Mouse (Mus musculus): ENCODE measurements around the gene Evx2. TPM values are rescaled to one million over a fixed set of nuclear protein-coding genes. Genes with fewer than 3 reads are reported as not detected.

Gene Evx2
- total and polyA plus RNA-seq, 2 experiments from 2014 or later, result 0.55 to 4.3 TPM

GRCm38 (mm10) chr2:74681594-74682531 lies 22.5 kb upstream of the Evx2 start:
- Histone ChIP-seq H3K9ac (replicated peaks; ENCODE audit: low read length) (no peak overlapping the region), H3K4me1 (ENCODE audit: insufficient read depth, low read length) (no peaks in the 10 kb centered on the region), H3K4me3 (ENCODE audit: low read length) (peak overlapping the region; percentile 14; the same call in 1 of the 2 replicates), H3K9me3 (ENCODE audit: low read length) (no peaks in the 10 kb centered on the region), H3K4me2 (ENCODE audit: low read depth, low read length) (no peak overlapping the region), H3K27ac (no peak overlapping the region), H3K27me3 (ENCODE audit: insufficient read depth, low read length) (peaks cover 95% of the 10 kb centered on the region), H3K36me3 (ENCODE audit: insufficient read depth, low read length) (no peaks in the 10 kb centered on the region)
- DNase-seq (ENCODE audit: low spot score), result no peak
- WGBS, result 1% methylated on average over 71 of the region's 78 CpGs
- TF ChIP-seq CTCF (IDR thresholded peaks at IDR 0.05; ENCODE audit: low read depth), result no peak
- 0 out of 2 replicates have a peak, but pooled peaks have one; percentile 25 for ATAC-seq

GRCm38 (mm10) chr2:74680561-74681398 lies 21.4 kb upstream of the Evx2 start:
- H3K9me3 ChIP-seq (ENCODE audit: low read length), result no peaks in the 10 kb centered on the region
- peaks cover 96% of the 10 kb centered on the region for H3K27me3 ChIP-seq (ENCODE audit: insufficient read depth, low read length)
- DNase-seq (ENCODE audit: low spot score) (no peak), ATAC-seq (no peak)
- no peak overlapping the region for H3K9ac ChIP-seq (replicated peaks; ENCODE audit: low read length)
- TF ChIP-seq CTCF (IDR thresholded peaks at IDR 0.05; ENCODE audit: low read depth), result no peak
- H3K4me2 ChIP-seq (ENCODE audit: low read depth, low read length), result no peak overlapping the region
- H3K36me3 ChIP-seq (ENCODE audit: insufficient read depth, low read length), result no peaks in the 10 kb centered on the region
- 5% methylated on average over 21 of the region's 21 CpGs for WGBS
- no peak overlapping the region for H3K4me3 ChIP-seq (ENCODE audit: low read length)
- H3K27ac ChIP-seq, result no peak overlapping the region
- no peaks in the 10 kb centered on the region for H3K4me1 ChIP-seq (ENCODE audit: insufficient read depth, low read length)

GRCm38 (mm10) chr2:74679980-74680379 lies 20.6 kb upstream of the Evx2 start:
- TF ChIP-seq CTCF (IDR thresholded peaks at IDR 0.05; ENCODE audit: low read depth), result no peak
- WGBS, result under 1% methylated on average over 21 of the region's 23 CpGs
- Histone ChIP-seq H3K27me3 (ENCODE audit: insufficient read depth, low read length) (peaks cover 96% of the 10 kb centered on the region), H3K4me1 (ENCODE audit: insufficient read depth, low read length) (no peaks in the 10 kb centered on the region), H3K4me2 (ENCODE audit: low read depth, low read length) (no peak overlapping the region), H3K27ac (no peak overlapping the region), H3K9me3 (ENCODE audit: low read length) (no peaks in the 10 kb centered on the region), H3K36me3 (ENCODE audit: insufficient read depth, low read length) (no peaks in the 10 kb centered on the region), H3K9ac (replicated peaks; ENCODE audit: low read length) (no peak overlapping the region), H3K4me3 (ENCODE audit: low read length) (no peak overlapping the region)
- ATAC-seq (no peak), DNase-seq (ENCODE audit: low spot score) (no peak)

- ATAC-seq (no peak), DNase-seq (ENCODE audit: low spot score) (no peak)
- no peak overlapping the region for H3K4me3 ChIP-seq (ENCODE audit: low read length)
- no peaks in the 10 kb centered on the region for H3K9me3 ChIP-seq (ENCODE audit: low read length)
- no peak overlapping the region for H3K9ac ChIP-seq (replicated peaks; ENCODE audit: low read length)
- no peak overlapping the region for H3K27ac ChIP-seq
- TF ChIP-seq CTCF (IDR thresholded peaks at IDR 0.05; ENCODE audit: low read depth), result no peak
- H3K4me2 ChIP-seq (ENCODE audit: low read depth, low read length), result no peak overlapping the region
- H3K4me1 ChIP-seq (ENCODE audit: insufficient read depth, low read length), result no peaks in the 10 kb centered on the region
- H3K36me3 ChIP-seq (ENCODE audit: insufficient read depth, low read length), result no peaks in the 10 kb centered on the region
- WGBS, result 1% methylated on average over 26 of the region's 26 CpGs
- peaks cover 96% of the 10 kb centered on the region for H3K27me3 ChIP-seq (ENCODE audit: insufficient read depth, low read length)
Observed at GRCm38 (mm10) chr2:74679596-74679971, 20.2 kb upstream of the Evx2 start.

- H3K9ac ChIP-seq (replicated peaks; ENCODE audit: low read length), result no peak within 1 kb of the TSS
- DNase-seq (ENCODE audit: low spot score) (no peak), ATAC-seq (no peak)
- peaks cover 96% of the 10 kb centered on the region for H3K27me3 ChIP-seq (ENCODE audit: insufficient read depth, low read length)
- H3K27ac ChIP-seq, result no peak within 1 kb of the TSS
- H3K36me3 ChIP-seq (ENCODE audit: insufficient read depth, low read length), result no peaks in the 10 kb centered on the region
- no peak for TF ChIP-seq CTCF (IDR thresholded peaks at IDR 0.05; ENCODE audit: low read depth)
- no peaks in the 10 kb centered on the region for H3K9me3 ChIP-seq (ENCODE audit: low read length)
- H3K4me3 ChIP-seq (ENCODE audit: low read length), result no peak within 1 kb of the TSS
- H3K4me2 ChIP-seq (ENCODE audit: low read depth, low read length), result no peak within 1 kb of the TSS
- no peaks in the 10 kb centered on the region for H3K4me1 ChIP-seq (ENCODE audit: insufficient read depth, low read length)
- WGBS, result 2% methylated on average over 15 of the region's 15 CpGs
Observed at GRCm38 (mm10) chr2:74678891-74679595, 19.7 kb upstream of the Evx2 start, which contains the start of gene Hoxd11. Gene Hoxd11 (plus strand): TSS chr2:74679557.

GRCm38 (mm10) chr2:74677106-74677505 lies 17.7 kb upstream of the Evx2 start:
- Histone ChIP-seq H3K27ac (no peak overlapping the region), H3K9me3 (ENCODE audit: low read length) (no peaks in the 10 kb centered on the region), H3K4me2 (ENCODE audit: low read depth, low read length) (no peak overlapping the region), H3K4me3 (ENCODE audit: low read length) (no peak overlapping the region), H3K9ac (replicated peaks; ENCODE audit: low read length) (no peak overlapping the region), H3K36me3 (ENCODE audit: insufficient read depth, low read length) (no peaks in the 10 kb centered on the region), H3K27me3 (ENCODE audit: insufficient read depth, low read length) (peaks cover 97% of the 10 kb centered on the region), H3K4me1 (ENCODE audit: insufficient read depth, low read length) (no peaks in the 10 kb centered on the region)
- no peak for DNase-seq (ENCODE audit: low spot score)
- no peak for ATAC-seq
- no peak for TF ChIP-seq CTCF (IDR thresholded peaks at IDR 0.05; ENCODE audit: low read depth)
- WGBS, result 6% methylated on average over 2 of the region's 2 CpGs
